Mouse (Mus musculus): ENCODE measurements at regions not wholly inside any gene's neighbourhood (a gene's known extent, or its start where the extent isn't known, plus 50 kb on each side); places are given as distances from the start of the nearest gene placed in this dataset.
A peak's percentile ranks its signal among the peaks of the same experiment; 100 is the strongest.

GRCm38 (mm10) chr9:102782926-102783850 is 51.5 kb upstream of the Ryk start:
- no peak for DNase-seq

GRCm38 (mm10) chr9:102784329-102785026 is 50.2 kb upstream of the Ryk start:
- DNase-seq, result peak; percentile 85

All from B cell, adult 2 months (primary cell).